Mouse (Mus musculus): ENCODE measurements around the gene Wnt9b. TPM values are rescaled to one million over a fixed set of nuclear protein-coding genes. Genes with fewer than 3 reads are reported as not detected.

Wnt9b gene
- polyA plus RNA-seq, 1 experiment from 2014 or later = 0.69 TPM

DNA sequence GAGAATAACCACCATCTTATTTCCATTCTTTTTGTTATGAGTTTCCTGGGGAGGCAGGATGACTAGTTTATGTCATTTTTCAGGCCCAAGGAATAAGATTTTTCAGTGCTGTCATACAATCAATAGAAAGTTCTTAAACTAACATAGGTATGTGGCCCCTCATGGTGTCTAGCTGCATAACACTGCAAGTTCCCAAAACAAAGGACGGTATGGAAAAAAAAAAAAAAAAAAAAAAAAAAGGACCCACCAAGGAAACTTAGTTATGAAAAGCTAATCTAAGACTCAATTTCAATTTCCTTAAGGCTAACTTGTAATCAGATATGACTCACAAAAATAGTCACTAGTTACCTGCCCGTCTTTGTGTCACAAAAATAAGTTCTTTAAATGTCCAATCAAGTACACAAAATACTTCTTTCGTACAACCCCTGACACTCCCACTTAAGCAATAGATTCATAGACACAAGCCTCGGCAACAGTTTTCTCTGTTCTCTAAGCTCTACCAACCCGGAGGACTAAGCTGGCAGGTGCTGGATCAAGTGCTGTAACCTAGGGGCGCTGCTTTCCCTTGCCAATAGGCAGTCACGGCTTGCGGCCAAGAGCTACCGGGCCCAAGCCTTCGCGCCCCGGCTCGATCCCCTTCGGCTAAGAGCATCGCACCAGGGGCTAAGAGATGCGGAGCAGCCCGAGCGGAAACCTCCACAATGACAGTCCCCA, 52.6 kb downstream of the Wnt9b start:
- 1% methylated on average over 18 of the region's 18 CpGs for WGBS
- H3K9me3 ChIP-seq = no peaks in the 10 kb centered on the region
- peak overlapping the region; percentile 86 for H3K9ac ChIP-seq
- H3K27ac ChIP-seq = peak overlapping the region; percentile 96
- H3K27me3 ChIP-seq = no peaks in the 10 kb centered on the region
- no peaks in the 10 kb centered on the region for H3K36me3 ChIP-seq (replicated peaks)
- peaks cover 11% of the 10 kb centered on the region for H3K4me1 ChIP-seq
- H3K4me2 ChIP-seq = peak overlapping the region; percentile 73
- peak overlapping the region; percentile 93 for H3K4me3 ChIP-seq (replicated peaks)
- peak; percentile 67 for ATAC-seq (ENCODE audit: low FRiP score)

- Histone ChIP-seq H3K9me3 (no peaks in the 10 kb centered on the region), H3K4me1 (peaks cover 9% of the 10 kb centered on the region), H3K36me3 (replicated peaks) (no peaks in the 10 kb centered on the region; the same call in 1 of the 2 replicates), H3K4me2 (no peak overlapping the region), H3K9ac (no peak overlapping the region), H3K27me3 (no peaks in the 10 kb centered on the region), H3K4me3 (replicated peaks) (no peak overlapping the region), H3K27ac (no peak overlapping the region)
- no peak for ATAC-seq (ENCODE audit: low FRiP score)
- WGBS = 76% methylated on average over 1 of the region's 1 CpGs
Observed at GRCm38 (mm10) chr11:103693241-103693640, 56.4 kb downstream of the Wnt9b start.

- H3K27me3 ChIP-seq = no peaks in the 10 kb centered on the region
- no peak overlapping the region for H3K9ac ChIP-seq
- H3K9me3 ChIP-seq = no peaks in the 10 kb centered on the region
- no peak overlapping the region for H3K4me2 ChIP-seq
- no peak for ATAC-seq (ENCODE audit: low FRiP score)
- H3K4me3 ChIP-seq (replicated peaks) = no peak overlapping the region
- H3K4me1 ChIP-seq = peaks cover 3% of the 10 kb centered on the region
- H3K27ac ChIP-seq = no peak overlapping the region
- 98% methylated on average over 1 of the region's 1 CpGs for WGBS
- H3K36me3 ChIP-seq (replicated peaks) = peaks cover 18% of the 10 kb centered on the region
Observed at GRCm38 (mm10) chr11:103691036-103691435, 58.6 kb downstream of the Wnt9b start.

GRCm38 (mm10) chr11:103688980-103689378, 60.6 kb downstream of the Wnt9b start:
- H3K27me3 ChIP-seq = no peaks in the 10 kb centered on the region
- peaks cover 39% of the 10 kb centered on the region for H3K36me3 ChIP-seq (replicated peaks)

DNA sequence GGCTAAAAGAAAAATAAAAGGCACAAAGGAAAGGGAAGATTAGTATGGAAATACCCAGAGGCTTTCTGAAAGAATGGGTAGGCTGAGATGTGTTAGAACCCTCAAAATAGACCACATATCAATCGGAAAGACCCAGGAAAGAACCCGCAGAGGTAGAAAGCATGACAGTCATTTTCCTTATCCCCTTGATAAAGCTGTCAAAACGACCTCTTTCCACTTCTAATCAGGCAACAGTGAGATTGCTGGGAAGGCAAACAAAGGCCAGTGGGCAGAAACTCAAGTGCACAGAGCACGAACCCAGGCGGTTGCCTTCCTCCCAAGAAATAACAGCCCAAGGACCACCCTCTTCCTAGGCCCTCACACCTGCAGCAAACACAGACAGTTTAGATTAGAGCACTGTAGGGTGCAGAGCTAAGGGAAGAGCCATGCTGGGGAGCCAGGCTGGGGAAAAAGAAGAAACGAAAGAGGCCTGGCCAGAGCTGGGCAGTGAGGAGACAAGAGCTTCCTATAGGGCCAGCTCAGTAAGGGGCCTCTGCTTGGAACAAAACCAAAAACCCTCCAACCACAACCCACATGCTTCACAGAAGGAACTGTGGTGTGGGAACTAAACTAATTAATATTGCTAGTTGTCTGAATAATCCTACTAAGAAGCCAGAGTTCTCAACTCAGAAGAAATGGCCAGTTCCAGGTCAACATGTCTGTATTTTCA, 61.2 kb downstream of the Wnt9b start:
- H3K9ac ChIP-seq = no peak overlapping the region
- H3K4me3 ChIP-seq (replicated peaks) = no peak overlapping the region
- no peaks in the 10 kb centered on the region for H3K27me3 ChIP-seq
- no peak overlapping the region for H3K27ac ChIP-seq
- H3K36me3 ChIP-seq (replicated peaks) = peaks cover 44% of the 10 kb centered on the region
- 53% methylated on average over 6 of the region's 6 CpGs for WGBS
- no peaks in the 10 kb centered on the region for H3K9me3 ChIP-seq
- peaks cover 3% of the 10 kb centered on the region for H3K4me1 ChIP-seq
- H3K4me2 ChIP-seq = no peak overlapping the region
- ATAC-seq (ENCODE audit: low FRiP score) = no peak

More at GRCm38 (mm10) chr11:103688980-103689378, 60.6 kb downstream of the Wnt9b start:
- no peaks in the 10 kb centered on the region for H3K9me3 ChIP-seq
- ATAC-seq (ENCODE audit: low FRiP score) = no peak
- no peak overlapping the region for H3K4me2 ChIP-seq
- H3K9ac ChIP-seq = no peak overlapping the region
- no peak overlapping the region for H3K27ac ChIP-seq
- H3K4me3 ChIP-seq (replicated peaks) = no peak overlapping the region
- H3K4me1 ChIP-seq = peaks cover 3% of the 10 kb centered on the region
- 27% methylated on average over 3 of the region's 3 CpGs for WGBS

- H3K4me2 ChIP-seq = no peak overlapping the region
- peaks cover 3% of the 10 kb centered on the region for H3K4me1 ChIP-seq
- no peak overlapping the region for H3K4me3 ChIP-seq (replicated peaks)
- peaks cover 62% of the 10 kb centered on the region for H3K36me3 ChIP-seq (replicated peaks)
- H3K27me3 ChIP-seq = no peaks in the 10 kb centered on the region
- H3K27ac ChIP-seq = no peak overlapping the region
- no peaks in the 10 kb centered on the region for H3K9me3 ChIP-seq
- H3K9ac ChIP-seq = no peak overlapping the region
- WGBS = 91% methylated on average over 6 of the region's 6 CpGs
- no peak for ATAC-seq (ENCODE audit: low FRiP score)
Observed at GRCm38 (mm10) chr11:103686706-103687105, 62.9 kb downstream of the Wnt9b start.

DNA sequence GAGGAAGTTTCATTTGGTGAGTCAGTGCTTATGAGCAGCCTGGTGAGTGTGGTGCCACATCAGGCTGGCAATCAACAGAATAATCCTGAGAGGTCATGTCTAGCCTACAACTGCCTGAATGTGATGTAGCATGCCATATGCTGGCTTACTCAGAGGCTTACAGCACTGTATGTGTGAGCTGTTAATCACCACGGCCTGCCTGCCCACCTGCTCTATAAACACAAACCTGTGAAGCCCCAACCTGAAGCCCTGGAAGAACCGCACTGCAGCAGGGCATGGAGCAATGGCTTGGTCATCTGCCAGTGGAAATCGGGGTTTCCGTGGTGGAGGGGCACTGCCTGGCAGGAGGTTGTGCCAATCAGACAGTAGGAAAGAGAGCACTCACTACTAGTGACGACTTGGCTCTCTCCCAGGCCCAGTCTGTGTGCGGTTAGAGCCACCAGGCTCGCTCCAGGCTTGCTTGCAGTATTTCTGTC, 64.3 kb downstream of the Wnt9b start:
- no peak overlapping the region for H3K4me3 ChIP-seq (replicated peaks)
- peaks cover 75% of the 10 kb centered on the region for H3K36me3 ChIP-seq (replicated peaks)
- no peak overlapping the region for H3K4me2 ChIP-seq
- peaks cover 3% of the 10 kb centered on the region for H3K4me1 ChIP-seq
- no peak overlapping the region for H3K27ac ChIP-seq
- WGBS = 84% methylated on average over 7 of the region's 7 CpGs
- no peak for ATAC-seq (ENCODE audit: low FRiP score)
- no peaks in the 10 kb centered on the region for H3K27me3 ChIP-seq
- no peak overlapping the region for H3K9ac ChIP-seq
- no peaks in the 10 kb centered on the region for H3K9me3 ChIP-seq

DNA sequence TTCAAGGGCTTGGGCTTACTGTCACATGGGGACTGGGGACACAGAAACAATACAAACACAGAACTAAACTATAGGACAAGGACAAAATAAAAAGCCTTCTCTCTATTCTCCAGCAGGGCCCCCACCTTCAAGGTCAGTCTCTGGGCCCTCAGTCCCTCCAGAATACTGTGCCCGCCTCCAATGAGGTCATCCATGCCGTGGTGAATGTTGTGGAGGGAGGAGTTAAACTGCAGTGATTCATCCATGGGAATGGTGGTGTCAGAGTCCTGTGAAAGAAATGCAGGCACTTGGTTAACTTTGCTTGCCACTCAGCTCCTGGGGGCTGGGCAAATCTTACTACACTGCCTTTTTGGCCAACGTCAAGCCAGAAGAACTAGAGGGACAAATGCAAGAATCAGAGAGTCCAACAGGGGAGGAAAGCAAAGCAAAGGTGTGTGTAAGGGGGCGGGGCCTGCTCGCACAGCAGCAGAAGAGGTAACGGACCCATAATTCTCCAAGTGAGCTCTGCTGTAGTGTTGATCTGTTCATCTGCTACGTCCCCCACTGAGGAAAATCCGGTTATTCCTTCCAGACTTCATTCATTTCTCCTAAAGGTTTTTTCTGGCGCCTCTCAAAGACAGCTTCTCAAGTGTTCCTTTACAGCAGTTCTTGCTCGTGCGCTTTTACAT, 65.8 kb downstream of the Wnt9b start:
- no peak for ATAC-seq (ENCODE audit: low FRiP score)
- WGBS = 81% methylated on average over 11 of the region's 11 CpGs
- Histone ChIP-seq H3K4me1 (no peaks in the 10 kb centered on the region), H3K27me3 (no peaks in the 10 kb centered on the region), H3K27ac (no peak overlapping the region), H3K9ac (no peak overlapping the region), H3K36me3 (replicated peaks) (peaks cover 87% of the 10 kb centered on the region), H3K4me2 (no peak overlapping the region), H3K9me3 (no peaks in the 10 kb centered on the region), H3K4me3 (replicated peaks) (no peak overlapping the region)

Other genes with a start within 250 kb of the Wnt9b start
- gene Lrrc37a, start 245.2 kb downstream of the Wnt9b start, polyA plus RNA-seq (2016; fragmentation: Nextera tagmentation; extraction: Ambion mirVana) = not detected in 2 replicates
- gene Gm884, start 128.7 kb downstream of the Wnt9b start, polyA plus RNA-seq (2016; fragmentation: Nextera tagmentation; extraction: Ambion mirVana) = not detected in 2 replicates
- not detected in 2 replicates for gene Lyzl6, start 110.9 kb downstream of the Wnt9b start, polyA plus RNA-seq (2016; fragmentation: Nextera tagmentation; extraction: Ambion mirVana)
- not detected in 2 replicates for gene Rprml, start 100.3 kb downstream of the Wnt9b start, polyA plus RNA-seq (2016; fragmentation: Nextera tagmentation; extraction: Ambion mirVana)
- 95.2 and 95.4 TPM in 2 replicates for gene Gosr2, start 51.9 kb downstream of the Wnt9b start, polyA plus RNA-seq (2016; fragmentation: Nextera tagmentation; extraction: Ambion mirVana)
- gene Wnt3, start 24.3 kb upstream of the Wnt9b start, polyA plus RNA-seq (2016; fragmentation: Nextera tagmentation; extraction: Ambion mirVana) = 6.6 TPM in 2 replicates
- gene Nsf, start 204.2 kb upstream of the Wnt9b start, polyA plus RNA-seq (2016; fragmentation: Nextera tagmentation; extraction: Ambion mirVana) = 69.1 and 78.0 TPM in 2 replicates
- 134 and 141 TPM in 2 replicates for gene Arf2, start 216.9 kb upstream of the Wnt9b start, polyA plus RNA-seq (2016; fragmentation: Nextera tagmentation; extraction: Ambion mirVana)